Mouse (Mus musculus): ENCODE data around the gene Slc9a4.
A peak's percentile ranks its signal among the peaks of the same experiment; 100 is the strongest.
"Not testable (repeated sequence)": the region's sequence is repeated elsewhere in the genome, so short reads cannot be mapped to it uniquely, and the experiment has no call there.

Gene Slc9a4

DNA sequence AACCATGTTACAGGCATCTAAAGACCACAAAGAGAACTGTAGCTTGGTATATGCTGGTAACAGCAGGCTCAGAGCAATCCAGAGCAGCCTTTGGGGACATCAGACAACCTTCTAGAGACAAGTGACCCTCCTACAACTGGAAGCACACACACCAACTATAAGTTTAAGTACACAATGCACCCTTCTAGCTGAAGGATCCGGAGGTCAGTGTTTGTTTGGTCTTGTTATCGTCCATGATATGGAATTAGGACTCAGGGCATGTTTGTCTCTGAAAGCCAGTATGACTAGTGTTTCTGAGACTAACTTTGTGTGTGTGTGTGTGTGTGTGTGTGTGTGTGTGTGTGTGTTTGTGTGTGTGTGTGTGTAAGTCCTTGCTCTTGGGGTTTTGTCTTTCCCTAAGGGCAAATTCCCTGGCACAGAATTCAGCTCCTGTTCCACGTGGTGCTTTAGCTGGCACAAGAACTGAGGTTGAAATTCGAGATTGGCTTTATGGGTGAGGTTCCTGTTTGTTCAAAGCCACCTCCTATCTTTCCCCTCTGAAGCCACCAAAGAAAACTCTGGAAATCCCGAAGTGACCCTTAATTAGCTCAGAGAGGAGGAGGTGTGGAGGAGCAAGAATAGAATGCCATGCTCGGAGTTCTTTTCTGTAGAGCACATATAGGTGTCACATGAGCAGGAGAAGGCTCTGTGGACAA, 71.1 kb downstream of the Slc9a4 start:
- no peak for DNase-seq (ENCODE audit: low spot score in 2 of 2)

DNA sequence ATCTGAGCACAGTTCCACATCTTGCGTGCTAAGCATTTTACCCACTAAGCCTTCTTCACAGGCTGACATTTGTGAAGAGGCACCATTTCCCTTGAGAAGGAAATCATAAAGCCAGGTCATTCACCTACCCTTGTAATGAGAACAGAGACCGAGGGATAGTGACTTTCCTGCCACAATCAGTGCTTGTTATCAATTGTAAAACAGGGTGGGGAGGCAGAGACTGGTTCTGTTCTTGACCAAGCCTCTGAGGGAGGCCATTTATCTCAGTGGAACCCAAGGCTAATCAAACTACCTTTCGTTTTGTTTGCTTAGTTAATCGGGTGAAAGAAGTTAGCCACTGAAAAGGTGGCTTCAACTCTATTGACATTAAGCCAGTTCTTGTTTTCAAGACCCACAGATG, 77.2 kb downstream of the Slc9a4 start:
- DNase-seq (ENCODE audit: low spot score in 2 of 2): no peak

GRCm38 (mm10) chr1:40657978-40658496, 78.2 kb downstream of the Slc9a4 start:
- DNase-seq (ENCODE audit: low spot score in 2 of 2): peak in 1 of 2 experiments; percentile 25

- no peak for DNase-seq (ENCODE audit: low spot score in 2 of 2)
Measured at GRCm38 (mm10) chr1:40659017-40659416, 79.1 kb downstream of the Slc9a4 start.

DNA sequence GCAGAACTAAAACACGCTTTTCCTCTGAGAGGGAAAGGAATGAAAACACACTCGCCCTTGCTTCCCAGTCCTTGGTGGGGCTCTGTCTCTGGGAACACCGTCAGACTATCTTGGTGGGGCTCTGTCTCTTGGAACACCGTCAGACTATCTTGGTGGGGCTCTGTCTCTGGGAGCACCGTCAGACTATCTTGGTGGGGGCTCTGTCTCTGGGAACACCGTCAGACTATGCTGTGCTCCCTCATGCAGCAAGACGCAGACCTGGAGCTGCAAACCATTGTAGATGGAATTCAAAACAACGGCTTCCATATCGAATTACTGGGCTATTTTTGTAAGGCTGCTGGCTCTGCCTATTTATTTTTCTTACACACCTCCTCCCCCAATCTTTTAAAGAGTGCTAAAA, 79.6 kb downstream of the Slc9a4 start:
- no peak for DNase-seq (ENCODE audit: low spot score in 2 of 2)

- no peak for DNase-seq (ENCODE audit: low spot score in 2 of 2)
Measured at GRCm38 (mm10) chr1:40660838-40661237, 81.0 kb downstream of the Slc9a4 start.

DNA sequence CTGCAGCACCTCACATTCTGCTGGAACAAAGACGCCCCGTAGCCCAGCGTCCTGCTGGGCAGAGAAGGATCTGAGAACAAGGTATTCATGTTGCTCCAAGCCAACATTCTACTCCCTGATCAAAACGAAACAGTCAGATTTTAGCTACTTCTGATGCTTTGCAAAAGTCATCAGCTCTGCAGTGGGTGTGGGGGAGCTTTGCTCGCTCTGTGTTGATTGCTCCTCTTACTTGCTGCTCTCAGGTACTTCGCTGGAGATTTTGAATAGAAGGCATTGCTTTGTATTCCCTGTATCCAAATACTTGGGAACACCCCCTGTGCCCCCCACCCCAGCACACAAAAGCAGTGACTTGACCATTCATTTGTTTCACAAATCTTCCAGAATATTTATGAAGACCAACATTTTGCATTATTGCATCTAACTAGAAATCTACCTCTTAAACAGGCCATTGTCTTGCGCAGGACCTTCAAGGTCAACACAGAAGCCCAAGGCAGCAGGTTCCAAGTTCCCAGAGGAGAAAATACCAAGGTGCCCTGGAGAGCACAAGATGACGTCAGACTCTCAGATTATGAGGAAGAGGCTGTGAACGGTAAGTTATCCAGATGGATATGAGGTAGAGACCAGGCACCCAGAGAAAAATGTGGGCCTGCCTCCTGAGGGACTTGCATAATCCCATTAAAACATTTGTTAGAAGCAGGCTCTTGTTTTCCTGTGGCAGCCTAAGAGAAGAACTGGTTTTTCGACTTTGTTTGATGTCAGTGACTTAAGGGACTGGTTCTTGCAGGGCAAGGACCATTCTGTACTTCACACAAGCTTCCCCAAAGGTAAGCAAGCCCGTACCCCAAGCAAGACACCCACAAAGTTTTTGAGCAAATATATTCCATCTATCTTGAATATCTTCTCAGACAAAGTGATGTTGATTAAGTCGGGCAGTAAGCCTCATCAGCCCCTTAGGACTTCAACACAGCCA, 85.8 kb downstream of the Slc9a4 start:
- no peak for DNase-seq (ENCODE audit: low spot score in 2 of 2)

DNA sequence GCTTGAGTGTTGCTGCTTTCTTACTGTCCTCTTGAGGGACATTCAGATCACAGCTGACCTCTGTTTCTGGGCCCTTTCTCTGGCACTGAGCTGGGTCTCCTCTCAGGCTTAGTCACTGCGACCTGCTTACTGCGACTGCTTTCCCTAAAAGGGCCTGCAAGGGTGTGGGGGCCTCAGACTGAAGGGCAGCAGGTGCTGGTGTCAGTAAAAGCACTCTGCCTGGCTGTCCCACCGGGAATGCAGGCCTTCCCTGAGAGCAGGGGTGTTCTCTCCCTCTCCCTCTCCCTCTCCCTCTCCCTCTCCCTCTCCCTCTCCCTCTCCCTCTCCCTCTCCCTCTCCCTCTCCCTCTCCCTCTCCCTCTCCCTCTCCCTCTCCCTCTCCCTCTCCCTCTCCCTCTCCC, 87.6 kb downstream of the Slc9a4 start:
- not testable (repeated sequence) for DNase-seq (ENCODE audit: low spot score in 2 of 2)

GRCm38 (mm10) chr1:40670025-40670424, 90.1 kb downstream of the Slc9a4 start:
- no peak for DNase-seq (ENCODE audit: low spot score in 2 of 2)

GRCm38 (mm10) chr1:40671490-40671889, 91.6 kb downstream of the Slc9a4 start:
- DNase-seq (ENCODE audit: low spot score in 2 of 2): no peak

DNA sequence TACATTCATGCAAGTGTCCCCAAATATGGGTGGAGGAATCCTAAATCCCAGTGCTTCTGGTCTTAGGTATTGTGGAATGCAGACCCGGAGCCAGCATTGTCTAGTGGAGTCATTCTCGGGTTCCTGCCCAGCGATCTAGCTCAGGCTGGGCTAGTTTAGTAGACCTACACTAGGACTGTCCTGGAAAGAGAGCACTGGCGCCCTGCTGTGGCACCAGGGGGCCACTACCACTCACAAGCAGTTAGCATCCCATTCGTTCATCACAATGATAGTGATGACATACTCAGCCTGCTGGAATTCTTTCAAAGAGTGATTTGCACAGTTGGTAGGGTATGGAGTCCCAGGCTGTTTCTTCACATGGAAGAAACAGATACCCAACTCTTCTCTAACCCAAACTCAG, 97.4 kb downstream of the Slc9a4 start:
- DNase-seq (ENCODE audit: low spot score in 2 of 2): no peak
